In genomic region chr6:146970811-146971210, GRCm38 (mm10) we compare ENCODE assay signal across 20 mouse cellular contexts. TPM values are rescaled to one million over a fixed set of nuclear protein-coding genes. Genes with fewer than 3 reads are reported as not detected.
"Had no signal": no experiment of that assay in that cellular context is flagged by ENCODE, and none has a peak within 500 bp of the region (broad histone marks: within the 10 kb centered on the region; RNA-seq: fewer than 3 reads in every experiment).

No protein-coding gene starts in this region.

- H3K9ac ChIP-seq: liver, embryonic 13.5 days; liver, postnatal 0 days; midbrain, embryonic 12.5 days; neural tube, embryonic 13.5 days had no signal

- H3K27ac ChIP-seq: layer of hippocampus, adult 2 months; left cerebral cortex, adult 2 months; liver, embryonic 13.5 days; midbrain, embryonic 12.5 days; neural tube, embryonic 13.5 days had no signal

- DNase-seq: kidney, postnatal 10 days; kidney, postnatal 4 days; liver; liver, embryonic 13.5 days; liver, postnatal 0 days; retina, postnatal 1 day; right cerebral cortex, postnatal 4 days; spleen, adult 18-20 months; thymus, postnatal 4 days had no signal

- ATAC-seq: inflammation-experienced regulatory T-cells, adult 6 months; intestine, postnatal 0 days; liver, postnatal 0 days; midbrain, embryonic 16.5 days had no signal

- H3K4me2 ChIP-seq: liver, embryonic 13.5 days; midbrain, embryonic 12.5 days; neural tube, embryonic 13.5 days had no signal

- H3K9me3 ChIP-seq: liver, embryonic 13.5 days; midbrain, embryonic 12.5 days; neural tube, embryonic 13.5 days had no signal

- H3K4me3 ChIP-seq: layer of hippocampus, adult 2 months; left cerebral cortex, adult 2 months; liver, embryonic 13.5 days; midbrain, embryonic 12.5 days; neural tube, embryonic 13.5 days had no signal

- H3K4me1 ChIP-seq: neural tube, embryonic 13.5 days had no signal

- H3K27me3 ChIP-seq: liver, embryonic 13.5 days; midbrain, embryonic 12.5 days; neural tube, embryonic 13.5 days had no signal

- H3K36me3 ChIP-seq: liver, embryonic 13.5 days; midbrain, embryonic 12.5 days; neural tube, embryonic 13.5 days had no signal

RNA-seq across cellular contexts. Expression of gene 1700034J05Rik, which starts 16.6 kb away (rescaled TPM):
- total RNA-seq: layer of hippocampus, adult 2 months; layer of hippocampus, postnatal 10 days; left cerebral cortex, adult 2 months; left cerebral cortex, postnatal 14 days; megakaryocyte-erythroid progenitor cell, adult 5-6 weeks had no signal
- polyA plus RNA-seq: intestine, postnatal 0 days; limb, embryonic 11.5 days; liver, embryonic 13.5 days; neural tube, embryonic 13.5 days had no signal
